Mouse (Mus musculus) c-Kit-positive CD71-negative TER-119-negative erythroid progenitor cells, embryonic 14.5 days (primary cell): ENCODE data around the gene Gm29110.
"Not testable (repeated sequence)": the region's sequence is repeated elsewhere in the genome, so short reads cannot be mapped to it uniquely, and the experiment has no call there.

ENCODE experiments used
- DNase-seq: peaks from one replicate; pipeline ENCODE4 v3.0.0-alpha.2; 2013; ENCODE audit warnings: low read depth

Gene Gm29110

DNA sequence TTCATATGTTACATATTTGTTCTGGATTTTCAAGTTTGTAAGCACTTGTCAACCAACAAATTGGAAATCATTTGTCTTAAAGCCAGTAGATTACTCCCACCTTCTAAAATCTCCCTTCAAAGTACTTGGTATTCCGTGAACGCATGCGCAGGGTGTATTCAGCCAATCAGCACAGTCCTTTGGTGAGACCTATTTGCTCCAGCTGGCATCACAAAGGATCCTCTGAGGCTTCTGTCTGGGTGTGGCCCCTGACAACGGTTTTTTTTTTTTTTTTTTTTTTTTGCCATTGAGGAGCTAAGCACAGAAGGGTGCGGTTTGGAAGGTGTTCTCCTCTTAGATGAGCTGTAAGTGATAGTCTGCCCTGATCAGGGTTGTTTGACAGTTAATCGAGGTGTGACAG lies at the start of gene Gm29110:
Gene Gm29110, plus strand, starts transcription at position 301 of the 400 bp plus-strand sequence.
- not testable (repeated sequence) for DNase-seq
